Mouse (Mus musculus) activated CD4-positive, CD25-positive, alpha-beta regulatory T cell, adult 4 months (primary cell): ENCODE measurements around the gene Wdr59. TPM values are rescaled to one million over a fixed set of nuclear protein-coding genes. Genes with fewer than 3 reads are reported as not detected.
A peak's percentile ranks its signal among the peaks of the same experiment; 100 is the strongest.

Source experiments
- ATAC-seq: one replicate; pipeline ENCODE4 v1.8.0; 2017
- polyA plus RNA-seq, 2 experiments: library from polyadenylated mRNA; unstranded; fragments of 100-300 nt; shearing (Covaris generic); gene quantifications; one replicate each; pipeline ENCODE4 v1.2.1; 2017

Wdr59 gene
- polyA plus RNA-seq, 2 experiments from 2014 or later, result 4.2 to 4.5 TPM

GRCm38 (mm10) chr8:111490034-111490591 is 31.8 kb downstream of the Wdr59 start:
- no peak for ATAC-seq

DNA sequence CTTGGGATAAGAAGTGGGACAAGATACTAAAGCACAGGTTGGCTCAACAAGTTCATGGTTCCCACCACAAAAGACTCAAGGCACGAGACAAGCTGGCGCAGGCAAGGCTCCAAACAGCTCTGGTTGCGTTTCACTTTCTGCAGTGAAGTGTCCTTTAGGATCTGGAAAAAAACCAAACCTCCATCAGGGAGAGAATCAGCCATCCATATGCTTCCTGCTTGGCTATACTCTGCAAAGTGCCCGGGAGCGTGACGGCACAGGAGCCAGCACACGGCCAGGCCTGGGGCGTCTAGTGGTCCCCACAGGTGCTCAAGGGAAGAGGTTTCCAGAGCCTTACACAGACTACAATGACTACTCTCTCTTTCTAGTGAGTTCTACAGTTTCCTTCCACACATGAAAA is 41.2 kb downstream of the Wdr59 start:
- no peak for ATAC-seq

- no peak for ATAC-seq
Measured at GRCm38 (mm10) chr8:111477761-111478465, 44.0 kb downstream of the Wdr59 start.

GRCm38 (mm10) chr8:111471526-111472081 is 50.3 kb downstream of the Wdr59 start:
- no peak for ATAC-seq

DNA sequence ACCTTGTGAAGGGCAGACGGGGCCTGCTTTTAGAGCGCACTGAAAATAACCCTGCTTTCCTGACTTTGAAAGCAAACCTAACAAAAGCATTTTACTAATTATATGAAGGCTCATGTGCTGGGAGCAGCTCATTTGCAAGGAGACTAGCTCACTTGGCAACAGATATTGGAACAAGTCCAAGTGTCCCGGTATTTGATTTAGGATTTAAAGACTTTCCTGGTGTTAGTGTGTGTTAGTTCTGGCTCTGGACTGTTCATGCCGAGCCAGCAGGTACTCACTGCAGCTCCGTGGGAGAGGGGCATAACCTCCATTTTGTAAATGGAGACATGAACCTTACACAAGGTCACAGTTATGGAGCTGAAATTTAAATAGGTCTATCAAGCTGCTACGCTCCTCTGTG is 52.9 kb downstream of the Wdr59 start:
- ATAC-seq, result no peak

GRCm38 (mm10) chr8:111465341-111465740 is 56.6 kb downstream of the Wdr59 start:
- no peak for ATAC-seq

DNA sequence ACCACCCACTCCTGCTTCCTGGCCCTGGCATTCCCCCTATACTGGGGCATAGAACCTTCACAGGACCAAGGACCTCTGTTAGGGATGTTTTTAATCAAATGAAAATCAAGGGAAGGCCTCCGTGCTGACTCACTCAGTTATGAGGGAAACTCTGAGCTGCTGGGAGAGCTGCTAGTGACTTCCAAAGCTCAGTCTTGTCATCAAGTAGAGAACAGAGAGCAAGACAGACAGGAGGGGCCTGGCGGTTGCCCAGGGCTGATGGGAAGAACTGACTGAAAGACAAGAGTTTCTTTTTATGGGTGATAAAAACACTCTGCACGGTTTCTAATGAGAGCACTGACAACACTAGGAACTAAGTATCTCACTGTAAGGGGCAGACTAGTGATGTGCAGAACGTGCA is 57.4 kb downstream of the Wdr59 start:
- no peak for ATAC-seq

GRCm38 (mm10) chr8:111449671-111450070 is 72.2 kb downstream of the Wdr59 start:
- peak; percentile 85 for ATAC-seq

GRCm38 (mm10) chr8:111445960-111446660 is 75.8 kb downstream of the Wdr59 start:
- no peak for ATAC-seq

DNA sequence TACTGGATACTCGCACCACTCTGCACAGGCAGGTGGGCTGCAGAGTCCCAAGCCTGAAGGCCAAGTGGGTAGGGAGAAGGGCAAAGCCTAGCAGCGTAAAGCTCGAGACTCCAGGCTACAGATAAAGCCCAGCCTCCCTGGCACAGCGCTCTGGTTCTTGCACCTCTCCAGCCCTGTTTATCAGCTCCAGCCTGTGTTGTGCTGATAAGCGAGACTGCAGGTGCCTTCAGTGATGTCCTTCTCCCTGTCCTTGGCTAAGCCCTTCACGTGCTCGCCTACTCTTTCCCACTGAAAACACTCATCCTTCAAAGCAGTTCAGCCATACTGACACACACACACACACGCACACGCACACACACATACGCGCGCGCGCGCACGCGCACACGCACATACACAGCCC is 76.3 kb downstream of the Wdr59 start:
- ATAC-seq, result no peak

DNA sequence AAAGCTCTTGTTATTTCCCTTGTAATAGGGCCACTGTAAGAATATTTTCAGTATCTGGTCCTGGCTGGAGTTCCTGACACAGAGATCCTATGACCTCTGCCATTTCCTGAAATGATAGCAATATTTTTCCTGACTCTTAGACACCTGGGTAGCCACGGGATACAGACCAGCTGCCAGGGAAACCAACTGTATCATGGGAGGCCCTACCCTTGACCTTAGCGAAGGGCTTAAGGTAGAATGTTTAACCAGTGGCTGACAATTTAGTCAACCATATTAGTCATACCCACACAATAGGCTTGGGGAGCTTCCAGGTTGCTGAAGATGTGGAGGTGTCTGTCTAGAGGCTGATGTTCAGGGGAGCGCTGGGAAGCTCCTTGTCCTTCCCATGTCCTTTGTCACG is 77.6 kb downstream of the Wdr59 start:
- no peak for ATAC-seq

GRCm38 (mm10) chr8:111439189-111439588 is 82.7 kb downstream of the Wdr59 start:
- ATAC-seq, result peak; percentile 53

DNA sequence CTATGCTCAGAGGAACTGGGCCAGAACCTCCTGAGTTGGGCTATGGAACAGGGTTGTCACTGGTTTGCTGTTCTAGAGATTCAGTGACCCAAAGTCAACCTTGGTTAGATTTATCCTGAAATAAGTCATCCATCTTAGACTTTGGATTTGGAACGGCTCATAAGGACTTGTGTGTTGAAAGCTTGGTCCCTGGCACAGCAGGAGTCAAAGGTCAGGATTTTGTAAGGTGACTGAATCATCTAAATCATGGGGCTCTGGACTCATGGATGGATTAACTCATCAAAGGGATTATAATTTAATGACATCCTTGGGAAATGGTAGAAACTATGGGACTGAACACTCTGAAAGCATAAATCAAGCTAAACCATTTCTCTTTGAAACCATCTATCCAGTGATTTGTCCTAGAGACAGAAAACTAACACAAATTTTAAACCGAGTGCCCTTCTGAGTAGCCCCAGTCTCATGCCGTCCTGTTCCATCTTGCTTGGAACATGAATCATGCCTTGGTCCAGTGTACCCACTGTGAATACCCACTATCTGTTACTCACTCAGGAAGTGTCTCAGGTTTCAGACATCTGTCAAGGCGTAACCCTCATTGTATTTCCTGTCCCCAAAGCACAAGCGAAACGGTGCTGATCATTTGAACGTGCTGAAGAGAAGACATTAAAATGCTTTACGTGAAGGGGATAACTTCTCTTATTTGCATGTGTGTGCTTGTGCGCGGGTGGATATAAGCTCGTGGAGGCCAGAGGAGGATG is 86.6 kb downstream of the Wdr59 start:
- peak; percentile 87 for ATAC-seq

DNA sequence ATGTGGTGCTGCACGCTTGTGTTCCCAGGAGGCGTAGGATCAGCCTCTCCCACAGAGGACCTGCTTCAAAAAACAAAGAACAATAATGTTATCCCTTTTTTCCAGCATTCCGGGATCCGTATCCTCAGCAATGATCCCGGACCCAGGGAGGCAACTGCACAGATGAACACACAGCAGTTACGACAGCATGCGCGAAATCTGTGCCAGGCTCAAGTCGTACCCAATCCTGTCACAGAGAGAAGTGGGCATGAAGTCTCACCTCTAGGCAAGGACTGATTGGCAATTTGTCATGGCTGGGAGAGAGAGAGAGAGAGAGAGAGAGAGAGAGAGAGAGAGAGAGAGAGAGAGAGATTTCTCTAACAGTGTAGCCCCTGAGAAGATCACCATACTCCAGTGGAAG is 97.2 kb downstream of the Wdr59 start:
- no peak for ATAC-seq

DNA sequence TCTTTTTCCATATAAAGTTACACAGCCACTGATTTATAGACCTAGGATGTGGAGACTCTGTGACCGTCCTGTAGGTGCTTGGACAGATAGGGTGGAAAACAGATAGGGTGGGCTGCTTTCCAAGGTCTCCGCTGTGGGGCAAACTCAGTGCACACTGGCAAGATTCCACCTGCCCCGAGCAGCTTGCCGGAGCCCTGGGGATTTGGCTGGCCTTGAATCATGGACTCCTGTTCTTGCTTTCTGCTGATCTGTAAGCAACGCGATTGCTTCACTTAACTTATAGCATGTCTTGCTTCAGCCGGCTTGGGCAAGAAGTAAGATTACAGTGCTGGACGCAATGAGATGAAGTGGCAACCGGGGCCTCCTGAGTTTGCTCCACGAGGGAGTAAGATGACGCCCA is 97.7 kb downstream of the Wdr59 start:
- no peak for ATAC-seq

DNA sequence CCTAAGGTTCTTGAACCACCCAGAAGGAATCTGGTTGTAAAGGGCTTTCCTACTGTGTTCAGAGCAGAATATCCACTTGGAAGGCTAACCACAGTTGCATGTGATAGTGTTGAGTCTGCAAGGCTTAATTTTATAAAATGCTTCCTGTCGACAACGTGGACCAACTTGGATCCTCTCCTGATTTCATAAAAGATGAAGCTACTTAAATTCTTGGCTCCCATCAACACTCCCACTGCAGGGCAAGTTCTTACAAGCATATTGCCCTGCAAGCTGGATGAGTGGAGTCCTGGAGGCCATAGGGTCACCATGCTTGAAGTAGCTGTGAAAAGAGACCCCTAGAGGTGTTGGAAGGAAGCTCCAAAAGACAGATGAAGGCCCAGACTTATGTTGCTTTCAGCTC is 99.3 kb downstream of the Wdr59 start:
- ATAC-seq, result no peak

- no peak for ATAC-seq
Measured at GRCm38 (mm10) chr8:111419171-111419570, 102.7 kb downstream of the Wdr59 start.

- ATAC-seq, result peak; percentile 83
Measured at GRCm38 (mm10) chr8:111418601-111419000, 103.3 kb downstream of the Wdr59 start.

GRCm38 (mm10) chr8:111417222-111417621 is 104.7 kb downstream of the Wdr59 start:
- no peak for ATAC-seq

- no peak for ATAC-seq
Measured at GRCm38 (mm10) chr8:111403391-111403790, 118.5 kb downstream of the Wdr59 start.
